Mouse (Mus musculus): ENCODE results near the gene Trappc12.

Trappc12 gene

GRCm38 (mm10) chr12:28688996-28689395, 61.3 kb downstream of the Trappc12 start:
- in situ Hi-C loops (cut with MseI, MboI): no loop called here

DNA sequence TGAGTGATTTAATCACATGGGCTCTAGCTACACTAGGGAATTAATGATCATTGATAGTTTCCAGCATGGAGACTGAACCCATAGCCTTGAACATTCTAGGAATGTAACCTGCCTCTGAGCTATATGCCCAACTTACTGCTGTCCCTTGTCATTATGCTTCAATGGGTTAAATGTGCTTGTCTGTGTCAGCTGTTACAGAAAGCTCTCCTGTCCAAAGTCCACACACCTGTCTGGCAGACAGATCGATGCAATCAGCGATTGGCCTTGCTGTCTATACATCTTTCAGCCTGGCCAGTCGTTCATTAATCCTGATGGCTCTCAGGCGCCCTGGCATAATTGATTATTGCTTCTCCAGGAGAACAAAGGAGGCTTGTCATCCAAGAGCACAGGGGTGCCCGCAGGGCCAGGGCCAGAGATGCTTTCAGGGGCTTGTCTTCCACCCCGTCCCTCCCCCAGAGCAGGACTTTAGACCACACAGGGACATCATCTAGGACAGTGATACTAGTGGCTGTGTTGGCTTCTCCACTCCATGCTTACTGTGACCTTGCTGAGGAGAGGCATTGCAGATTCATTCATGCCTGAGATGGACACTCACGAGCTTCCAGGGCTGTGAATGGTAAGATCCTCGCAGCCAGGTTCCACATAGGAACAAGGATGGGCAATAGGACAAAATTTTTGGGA, 63.9 kb downstream of the Trappc12 start:
- in situ Hi-C loops (cut with MseI, MboI): no loop called here

GRCm38 (mm10) chr12:28685771-28686170, 64.5 kb downstream of the Trappc12 start:
- in situ Hi-C loops (cut with MseI, MboI): no loop called here

DNA sequence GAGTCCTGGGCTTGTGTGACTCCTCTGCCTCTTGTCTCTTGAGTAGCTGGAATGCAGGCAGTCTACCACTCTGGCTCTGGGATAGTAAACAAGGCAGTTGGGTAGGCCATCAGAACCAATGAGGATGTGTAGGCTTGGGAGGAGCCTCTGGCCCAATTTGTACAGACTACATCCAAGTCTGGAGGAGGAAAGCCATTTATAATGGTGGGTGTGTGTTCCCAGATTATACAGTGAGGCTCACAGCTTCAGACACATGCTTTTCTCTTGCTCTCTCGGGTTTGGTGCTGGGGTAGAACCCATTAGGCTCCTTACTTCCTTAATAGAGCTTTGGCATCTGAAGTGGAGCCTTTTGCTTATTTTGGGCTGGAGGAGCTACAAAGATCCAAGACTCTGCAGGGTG, 65.6 kb downstream of the Trappc12 start:
- in situ Hi-C loops (cut with MseI, MboI): no loop called here

DNA sequence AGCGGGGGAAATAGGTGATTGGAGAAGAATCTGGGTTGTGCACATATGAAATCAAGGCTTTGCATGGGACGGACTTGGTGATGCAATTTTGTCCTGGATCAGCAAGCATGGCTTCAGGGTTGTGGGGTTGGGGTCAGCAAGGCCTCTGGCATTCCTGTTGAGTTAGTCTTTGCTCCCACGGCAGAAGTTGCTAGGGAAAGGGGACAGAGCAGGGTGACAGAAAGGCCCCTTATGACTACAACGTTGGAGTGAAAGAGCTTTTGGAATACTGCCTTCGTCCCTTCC, 74.4 kb downstream of the Trappc12 start:
- in situ Hi-C loops (cut with MseI, MboI): no loop called here

DNA sequence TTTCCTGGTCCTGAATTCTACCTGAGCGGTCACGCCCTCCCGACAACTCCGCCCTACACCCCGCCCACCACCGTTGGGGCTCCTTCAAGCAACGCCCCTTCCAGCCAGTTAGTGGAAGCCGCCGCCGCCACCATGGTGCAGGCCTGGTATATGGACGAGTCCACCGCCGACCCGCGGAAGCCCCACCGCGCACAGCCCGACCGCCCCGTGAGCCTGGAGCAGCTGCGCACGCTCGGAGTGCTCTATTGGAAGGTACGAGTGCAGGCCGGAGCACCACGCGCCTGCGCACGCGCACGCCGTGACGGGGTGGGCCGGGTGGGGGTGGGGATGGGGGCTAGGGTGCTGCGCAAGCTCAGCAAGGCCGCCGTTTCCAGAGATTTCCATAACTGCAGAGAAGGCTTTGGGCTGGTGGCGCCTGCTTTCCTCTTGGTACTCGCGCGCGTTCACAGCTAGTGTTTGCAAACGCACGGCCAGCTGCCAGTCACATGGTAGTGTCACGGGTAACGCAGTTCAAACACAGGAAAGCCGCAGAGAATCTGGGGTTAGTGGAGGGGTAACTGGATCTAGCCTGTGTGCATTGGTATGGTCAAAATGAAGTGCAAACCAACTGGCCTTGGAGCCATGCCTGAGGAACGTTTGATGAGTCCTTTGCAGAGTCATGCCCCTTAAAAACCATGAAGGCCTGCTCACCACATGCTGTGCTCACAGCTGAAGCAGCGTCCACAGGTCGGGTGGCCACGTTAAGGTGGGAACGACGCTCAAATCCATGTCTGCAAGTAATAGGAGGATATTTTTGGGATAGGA, 74.9 kb downstream of the Trappc12 start, which contains the start of gene Adi1:
Adi1 (plus strand) TSS at position 111 of the 804 bp plus-strand sequence.
- in situ Hi-C loops (cut with MseI, MboI): no loop called here

DNA sequence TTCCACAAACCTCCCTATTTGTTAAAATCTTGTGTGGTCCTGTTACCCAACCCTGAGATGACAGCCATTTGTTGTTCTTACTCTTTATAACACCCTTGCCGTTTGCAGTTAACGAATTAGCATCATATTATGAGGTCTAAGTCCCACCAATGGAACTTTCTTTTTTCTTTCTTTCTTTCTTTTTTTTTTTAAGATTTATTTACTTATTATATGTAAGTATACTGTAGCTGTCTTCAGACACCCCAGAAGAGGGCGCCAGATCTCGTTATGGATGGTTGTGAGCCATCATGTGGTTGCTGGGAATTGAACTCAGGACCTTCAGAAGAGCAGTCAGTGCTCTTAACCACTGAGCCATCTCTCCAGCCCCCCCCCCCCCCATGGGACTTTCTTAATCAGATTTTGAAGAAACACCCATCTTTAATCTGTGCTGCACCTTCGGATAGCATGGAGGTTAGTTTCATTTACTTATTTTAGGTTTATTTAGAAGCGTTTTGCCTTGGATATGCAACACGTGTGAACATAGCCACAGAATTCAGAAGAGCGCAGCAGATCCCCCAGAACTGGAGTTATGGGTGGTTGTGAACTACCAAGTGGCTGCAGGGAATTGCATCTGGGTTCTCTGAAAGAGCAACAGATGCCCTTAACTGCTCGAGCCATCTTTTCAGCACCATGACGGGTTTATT, 76.1 kb downstream of the Trappc12 start:
- in situ Hi-C loops (cut with MseI, MboI): no loop called here

GRCm38 (mm10) chr12:28667287-28667686, 83.0 kb downstream of the Trappc12 start:
- in situ Hi-C loops (cut with MseI, MboI): no loop called here

DNA sequence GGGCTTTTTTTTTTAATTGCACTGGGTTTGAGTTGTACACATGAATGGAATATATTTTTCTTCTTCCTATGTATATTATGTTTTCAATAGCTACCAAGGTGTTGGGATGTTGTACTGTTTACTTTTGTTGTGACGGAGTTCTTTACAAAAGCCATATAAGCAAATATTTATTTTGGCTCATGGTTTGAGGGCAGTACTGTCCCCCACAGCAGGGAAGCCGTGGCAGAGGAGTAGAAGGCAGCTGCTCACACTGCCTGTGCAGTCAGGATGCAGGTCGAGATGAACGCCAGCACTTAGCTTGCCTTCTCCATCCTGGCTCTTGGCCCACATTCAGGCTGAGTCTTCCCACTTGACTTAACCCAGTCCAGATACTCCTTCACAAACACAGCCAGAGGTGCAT, 83.5 kb downstream of the Trappc12 start:
- in situ Hi-C loops (cut with MseI, MboI): no loop called here

- in situ Hi-C loops (cut with MseI, MboI): no loop called here
These were observed 87.6 kb downstream of the Trappc12 start for GRCm38 (mm10) chr12:28662628-28663027.

GRCm38 (mm10) chr12:28649141-28650110, 100.8 kb downstream of the Trappc12 start, which contains the start of gene Rnaseh1:
Gene Rnaseh1, plus strand, starts transcription at chr12:28649602.
- in situ Hi-C loops (cut with MseI, MboI): no loop called here

All from mouse trophoblast stem cell (cell line).